Mouse (Mus musculus): Measurements from ENCODE around the gene Dbx2. TPM values are rescaled to one million over a fixed set of nuclear protein-coding genes. Genes with fewer than 3 reads are reported as not detected.
A peak's percentile ranks its signal among the peaks of the same experiment; 100 is the strongest.

Gene Dbx2
- polyA plus RNA-seq, 1 experiment from 2014 or later, result 1.2 TPM

- ATAC-seq, result peak; percentile 73
- H3K36me3 ChIP-seq (ENCODE audit: control insufficient read depth, insufficient read depth), result no peaks in the 10 kb centered on the region
- H3K4me3 ChIP-seq (replicated peaks; ENCODE audit: low read length), result no peak overlapping the region
- H3K4me1 ChIP-seq (replicated peaks; ENCODE audit: control insufficient read depth, insufficient read depth, low read length), result peaks cover 5% of the 10 kb centered on the region; the same call in 1 of the 2 replicates
- H3K9ac ChIP-seq (replicated peaks; ENCODE audit: low read depth, low read length), result no peak overlapping the region
- WGBS, result 11% methylated on average over 8 of the region's 8 CpGs
- H3K9me3 ChIP-seq (ENCODE audit: control insufficient read depth, low read length), result no peaks in the 10 kb centered on the region
- H3K4me2 ChIP-seq (ENCODE audit: low read length), result no peak overlapping the region
- H3K27ac ChIP-seq (ENCODE audit: low read length), result no peak overlapping the region
- no peaks in the 10 kb centered on the region for H3K27me3 ChIP-seq (replicated peaks; ENCODE audit: control insufficient read depth, insufficient read depth, low read length)
Measured at GRCm38 (mm10) chr15:95667209-95667608, 11.4 kb upstream of the Dbx2 start.

GRCm38 (mm10) chr15:95665002-95665401, 9.2 kb upstream of the Dbx2 start:
- Histone ChIP-seq H3K9me3 (ENCODE audit: control insufficient read depth, low read length) (no peaks in the 10 kb centered on the region), H3K27ac (ENCODE audit: low read length) (no peak overlapping the region), H3K4me3 (replicated peaks; ENCODE audit: low read length) (no peak overlapping the region), H3K4me2 (ENCODE audit: low read length) (no peak overlapping the region), H3K27me3 (replicated peaks; ENCODE audit: control insufficient read depth, insufficient read depth, low read length) (no peaks in the 10 kb centered on the region), H3K9ac (replicated peaks; ENCODE audit: low read depth, low read length) (no peak overlapping the region), H3K36me3 (ENCODE audit: control insufficient read depth, insufficient read depth) (no peaks in the 10 kb centered on the region), H3K4me1 (replicated peaks; ENCODE audit: control insufficient read depth, insufficient read depth, low read length) (peaks cover 5% of the 10 kb centered on the region; the same call in 1 of the 2 replicates)
- 96% methylated on average over 4 of the region's 4 CpGs for WGBS
- ATAC-seq, result no peak

DNA sequence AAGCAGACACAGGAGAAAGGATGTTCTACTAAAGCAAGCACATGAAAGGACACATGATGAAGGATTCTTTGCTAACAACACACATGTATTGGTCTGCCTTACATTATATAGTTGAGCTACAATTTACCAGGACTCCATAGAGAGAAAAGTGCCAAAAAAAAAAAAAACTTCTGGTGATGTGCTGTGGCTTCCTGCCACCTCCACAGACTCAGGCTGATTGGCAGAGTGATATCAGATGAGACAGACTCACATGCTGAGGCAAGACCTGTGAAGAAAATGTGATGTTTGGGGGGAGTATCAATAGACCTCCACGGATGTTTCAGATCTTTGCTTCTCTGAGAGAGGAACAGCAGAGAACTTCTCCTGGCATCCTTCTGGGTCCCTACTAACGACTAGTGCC, 6.0 kb upstream of the Dbx2 start:
- H3K9ac ChIP-seq (replicated peaks; ENCODE audit: low read depth, low read length), result no peak overlapping the region
- H3K4me2 ChIP-seq (ENCODE audit: low read length), result no peak overlapping the region
- 79% methylated on average over 2 of the region's 2 CpGs for WGBS
- H3K27me3 ChIP-seq (replicated peaks; ENCODE audit: control insufficient read depth, insufficient read depth, low read length), result no peaks in the 10 kb centered on the region
- H3K9me3 ChIP-seq (ENCODE audit: control insufficient read depth, low read length), result no peaks in the 10 kb centered on the region
- ATAC-seq, result no peak
- H3K27ac ChIP-seq (ENCODE audit: low read length), result no peak overlapping the region
- H3K4me1 ChIP-seq (replicated peaks; ENCODE audit: control insufficient read depth, insufficient read depth, low read length), result peaks cover under 1% of the 10 kb centered on the region; the same call in 1 of the 2 replicates
- H3K4me3 ChIP-seq (replicated peaks; ENCODE audit: low read length), result no peak overlapping the region
- no peaks in the 10 kb centered on the region for H3K36me3 ChIP-seq (ENCODE audit: control insufficient read depth, insufficient read depth)

DNA sequence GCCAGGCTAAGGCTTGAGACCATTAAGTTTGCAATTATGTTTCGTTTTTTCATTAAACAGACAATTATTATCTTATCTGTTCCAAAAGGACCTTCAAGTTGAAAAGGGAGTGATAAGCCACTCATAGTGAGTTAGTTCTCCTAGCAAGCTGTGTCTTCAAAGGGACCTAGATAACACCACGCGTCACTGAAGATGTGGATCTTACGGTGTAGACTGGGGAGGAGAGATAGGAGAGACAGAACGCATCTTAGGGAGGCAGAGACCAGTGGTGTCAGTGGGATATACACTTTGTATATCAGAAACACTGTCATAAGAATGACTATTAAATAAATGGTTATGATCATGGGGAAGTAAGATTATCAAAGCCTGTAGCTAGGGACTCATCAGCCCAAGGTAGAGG, 4.6 kb upstream of the Dbx2 start:
- H3K4me2 ChIP-seq (ENCODE audit: low read length), result no peak overlapping the region
- no peak overlapping the region for H3K9ac ChIP-seq (replicated peaks; ENCODE audit: low read depth, low read length)
- no peak overlapping the region for H3K4me3 ChIP-seq (replicated peaks; ENCODE audit: low read length)
- no peaks in the 10 kb centered on the region for H3K9me3 ChIP-seq (ENCODE audit: control insufficient read depth, low read length)
- 88% methylated on average over 5 of the region's 5 CpGs for WGBS
- H3K36me3 ChIP-seq (ENCODE audit: control insufficient read depth, insufficient read depth), result no peaks in the 10 kb centered on the region
- no peaks in the 10 kb centered on the region for H3K4me1 ChIP-seq (replicated peaks; ENCODE audit: control insufficient read depth, insufficient read depth, low read length)
- peaks cover under 1% of the 10 kb centered on the region; the same call in 1 of the 2 replicates for H3K27me3 ChIP-seq (replicated peaks; ENCODE audit: control insufficient read depth, insufficient read depth, low read length)
- ATAC-seq, result no peak
- H3K27ac ChIP-seq (ENCODE audit: low read length), result no peak overlapping the region

DNA sequence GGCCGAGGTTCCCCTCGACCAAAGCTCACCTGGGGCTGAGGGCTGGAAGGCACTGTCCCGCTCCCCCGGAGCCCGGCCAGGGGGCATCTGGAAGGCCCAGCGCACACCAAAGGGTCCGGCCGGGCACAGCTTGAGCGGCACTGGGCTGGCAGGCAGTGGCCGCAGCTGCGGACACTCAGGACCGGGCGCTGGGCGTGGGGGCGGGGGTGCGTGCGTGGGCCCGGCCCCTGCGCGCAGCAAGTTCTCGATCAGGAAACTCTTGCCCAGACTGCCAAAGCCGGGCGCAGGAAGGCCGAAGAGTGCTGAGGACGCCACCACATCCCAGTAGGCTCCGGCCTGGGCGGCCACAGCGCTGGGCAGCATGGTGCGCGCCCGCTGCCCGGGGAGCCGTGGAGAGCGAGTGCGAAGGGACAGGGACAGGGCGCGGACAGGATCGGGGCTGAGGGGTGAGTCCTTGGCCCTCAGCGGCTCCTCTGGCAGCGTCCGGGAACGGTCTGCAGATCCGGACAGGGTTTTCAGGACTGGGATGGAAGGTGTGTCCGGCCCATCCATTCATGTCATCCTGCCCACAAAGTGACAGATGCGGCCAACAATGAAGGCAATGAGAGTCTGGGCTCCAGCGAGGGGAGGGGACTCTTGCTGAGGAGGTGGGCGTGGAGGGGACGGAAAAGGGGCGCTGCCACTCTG, 1.4 kb downstream of the Dbx2 start:
- peak overlapping the region; percentile 43 for H3K4me3 ChIP-seq (replicated peaks; ENCODE audit: low read length)
- H3K9me3 ChIP-seq (ENCODE audit: control insufficient read depth, low read length), result no peaks in the 10 kb centered on the region
- H3K27ac ChIP-seq (ENCODE audit: low read length), result no peak overlapping the region
- H3K4me1 ChIP-seq (replicated peaks; ENCODE audit: control insufficient read depth, insufficient read depth, low read length), result peaks cover 19% of the 10 kb centered on the region
- H3K36me3 ChIP-seq (ENCODE audit: control insufficient read depth, insufficient read depth), result no peaks in the 10 kb centered on the region
- WGBS, result 1% methylated on average over 49 of the region's 49 CpGs
- peak overlapping the region; percentile 71 for H3K4me2 ChIP-seq (ENCODE audit: low read length)
- ATAC-seq, result no peak
- H3K9ac ChIP-seq (replicated peaks; ENCODE audit: low read depth, low read length), result peak overlapping the region; percentile 45
- H3K27me3 ChIP-seq (replicated peaks; ENCODE audit: control insufficient read depth, insufficient read depth, low read length), result peaks cover 53% of the 10 kb centered on the region

DNA sequence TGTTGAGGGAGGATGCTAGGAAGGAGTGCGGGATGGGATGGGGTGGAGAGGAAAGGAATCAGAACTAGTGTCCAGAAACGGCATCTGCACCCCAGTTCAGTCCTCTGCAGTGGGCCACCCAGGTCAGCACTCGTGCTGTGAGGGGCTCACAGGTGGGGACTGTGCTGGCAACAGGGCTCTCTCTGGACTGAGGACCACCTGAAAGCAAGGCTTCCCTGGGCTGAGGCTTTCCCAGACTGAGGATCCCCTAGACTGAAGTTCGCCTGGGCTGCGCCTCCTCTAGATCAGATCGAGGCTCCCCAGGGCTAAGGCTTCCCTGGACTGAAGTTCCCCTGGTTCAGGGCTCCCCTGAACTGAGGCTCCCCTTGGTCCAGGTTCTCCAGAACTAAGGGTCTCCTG, 1.9 kb downstream of the Dbx2 start:
- peaks cover 19% of the 10 kb centered on the region for H3K4me1 ChIP-seq (replicated peaks; ENCODE audit: control insufficient read depth, insufficient read depth, low read length)
- WGBS, result 0% methylated on average over 6 of the region's 6 CpGs
- ATAC-seq, result no peak
- H3K9me3 ChIP-seq (ENCODE audit: control insufficient read depth, low read length), result no peaks in the 10 kb centered on the region
- H3K27me3 ChIP-seq (replicated peaks; ENCODE audit: control insufficient read depth, insufficient read depth, low read length), result peaks cover 57% of the 10 kb centered on the region
- H3K4me2 ChIP-seq (ENCODE audit: low read length), result peak overlapping the region; percentile 71
- peak overlapping the region; percentile 43 for H3K4me3 ChIP-seq (replicated peaks; ENCODE audit: low read length)
- no peak overlapping the region for H3K27ac ChIP-seq (ENCODE audit: low read length)
- peak overlapping the region; percentile 45 for H3K9ac ChIP-seq (replicated peaks; ENCODE audit: low read depth, low read length)
- H3K36me3 ChIP-seq (ENCODE audit: control insufficient read depth, insufficient read depth), result no peaks in the 10 kb centered on the region

GRCm38 (mm10) chr15:95652898-95653707, 2.7 kb downstream of the Dbx2 start:
- Histone ChIP-seq H3K4me1 (replicated peaks; ENCODE audit: control insufficient read depth, insufficient read depth, low read length) (peaks cover 19% of the 10 kb centered on the region), H3K27ac (ENCODE audit: low read length) (no peak overlapping the region), H3K4me3 (replicated peaks; ENCODE audit: low read length) (no peak overlapping the region), H3K9ac (replicated peaks; ENCODE audit: low read depth, low read length) (no peak overlapping the region), H3K9me3 (ENCODE audit: control insufficient read depth, low read length) (no peaks in the 10 kb centered on the region), H3K4me2 (ENCODE audit: low read length) (no peak overlapping the region), H3K36me3 (ENCODE audit: control insufficient read depth, insufficient read depth) (no peaks in the 10 kb centered on the region), H3K27me3 (replicated peaks; ENCODE audit: control insufficient read depth, insufficient read depth, low read length) (peaks cover 57% of the 10 kb centered on the region)
- ATAC-seq, result no peak
- WGBS, result 2% methylated on average over 23 of the region's 23 CpGs

- H3K4me3 ChIP-seq (replicated peaks; ENCODE audit: low read length), result no peak overlapping the region
- peaks cover 57% of the 10 kb centered on the region for H3K27me3 ChIP-seq (replicated peaks; ENCODE audit: control insufficient read depth, insufficient read depth, low read length)
- H3K9me3 ChIP-seq (ENCODE audit: control insufficient read depth, low read length), result no peaks in the 10 kb centered on the region
- no peak overlapping the region for H3K4me2 ChIP-seq (ENCODE audit: low read length)
- H3K36me3 ChIP-seq (ENCODE audit: control insufficient read depth, insufficient read depth), result no peaks in the 10 kb centered on the region
- peaks cover 19% of the 10 kb centered on the region for H3K4me1 ChIP-seq (replicated peaks; ENCODE audit: control insufficient read depth, insufficient read depth, low read length)
- 12% methylated on average over 3 of the region's 3 CpGs for WGBS
- no peak overlapping the region for H3K9ac ChIP-seq (replicated peaks; ENCODE audit: low read depth, low read length)
- H3K27ac ChIP-seq (ENCODE audit: low read length), result no peak overlapping the region
- ATAC-seq, result no peak
Measured at GRCm38 (mm10) chr15:95651824-95652223, 3.9 kb downstream of the Dbx2 start.

DNA sequence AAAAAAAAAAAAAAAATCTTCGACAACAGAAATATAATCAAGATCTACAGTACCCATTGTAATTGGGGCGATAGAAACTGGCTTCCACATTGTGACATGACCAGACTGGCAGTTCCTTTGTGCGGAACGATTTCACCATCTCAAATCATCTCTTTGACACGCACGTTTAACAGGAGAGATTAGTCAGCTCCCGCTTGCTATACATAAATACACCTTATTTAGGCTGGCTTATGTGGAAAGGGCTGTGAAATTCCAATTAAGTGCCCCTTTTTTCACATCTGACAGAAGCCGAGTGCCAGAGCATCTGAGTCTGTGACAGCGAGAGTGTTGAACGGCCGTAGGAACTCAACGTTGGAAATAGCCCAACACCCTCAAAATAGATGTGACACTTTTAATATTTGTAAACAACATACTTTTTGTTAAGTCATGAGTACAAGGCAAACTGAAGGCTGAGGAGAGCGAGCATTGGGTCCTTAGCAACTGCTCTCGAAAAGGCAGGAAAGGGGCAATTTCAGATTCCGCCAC, 12.2 kb downstream of the Dbx2 start:
- ATAC-seq, result no peak
- Histone ChIP-seq H3K9ac (replicated peaks; ENCODE audit: low read depth, low read length) (no peak overlapping the region), H3K9me3 (ENCODE audit: control insufficient read depth, low read length) (no peaks in the 10 kb centered on the region), H3K27ac (ENCODE audit: low read length) (no peak overlapping the region), H3K4me3 (replicated peaks; ENCODE audit: low read length) (no peak overlapping the region), H3K4me2 (ENCODE audit: low read length) (no peak overlapping the region), H3K27me3 (replicated peaks; ENCODE audit: control insufficient read depth, insufficient read depth, low read length) (peaks cover 16% of the 10 kb centered on the region), H3K4me1 (replicated peaks; ENCODE audit: control insufficient read depth, insufficient read depth, low read length) (peaks cover 19% of the 10 kb centered on the region), H3K36me3 (ENCODE audit: control insufficient read depth, insufficient read depth) (no peaks in the 10 kb centered on the region)
- WGBS, result 17% methylated on average over 15 of the region's 15 CpGs
